Mouse (Mus musculus): ENCODE measurements at regions not wholly inside any gene's neighbourhood (a gene's known extent, or its start where the extent isn't known, plus 50 kb on each side); places are given as distances from the start of the nearest gene placed in this dataset.
"Not testable (repeated sequence)": the region's sequence is repeated elsewhere in the genome, so short reads cannot be mapped to it uniquely, and the experiment has no call there.

DNA sequence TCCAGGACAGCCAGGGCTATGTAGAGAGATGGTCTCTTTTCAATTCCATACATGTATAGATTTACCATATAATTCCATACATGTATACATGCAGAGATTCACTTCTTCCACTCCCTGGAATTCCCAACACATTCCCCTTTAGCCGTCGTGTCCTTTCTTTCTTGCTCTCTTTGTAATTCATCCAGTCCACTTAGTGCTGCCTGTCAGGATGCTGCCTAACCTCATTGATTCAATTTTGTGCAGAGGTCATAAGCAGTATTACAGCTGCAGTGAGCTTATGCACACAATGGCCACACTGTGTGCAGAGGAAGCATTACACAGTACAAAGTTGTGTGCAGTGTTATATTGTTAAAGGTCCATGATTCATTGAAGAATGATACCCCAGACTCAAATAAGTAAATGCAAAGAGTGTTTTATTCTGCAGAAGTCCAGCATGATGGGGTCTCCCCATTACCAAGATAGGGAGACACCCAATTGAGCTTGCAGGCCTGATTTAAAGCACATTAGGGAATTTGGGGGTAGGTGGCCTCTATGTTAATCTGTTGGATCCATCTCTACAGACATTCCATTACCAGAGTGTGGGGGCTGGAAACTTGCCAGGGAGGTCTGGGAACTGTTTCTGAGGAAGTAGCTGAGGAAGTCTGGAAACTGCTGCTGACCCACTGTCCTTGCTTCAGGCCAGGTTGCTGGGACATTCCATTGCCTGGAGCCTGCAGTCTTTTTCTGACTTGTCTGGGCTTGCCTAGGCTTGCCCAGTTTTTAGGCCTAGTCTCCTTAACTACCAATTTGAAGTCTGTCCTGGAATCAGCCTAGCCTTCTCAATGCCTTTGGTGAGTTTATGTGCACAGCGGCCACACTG is 72.8 kb downstream of the Fam161a start:
- DNase-seq (ENCODE audit: low read depth, low spot score): no peak

DNA sequence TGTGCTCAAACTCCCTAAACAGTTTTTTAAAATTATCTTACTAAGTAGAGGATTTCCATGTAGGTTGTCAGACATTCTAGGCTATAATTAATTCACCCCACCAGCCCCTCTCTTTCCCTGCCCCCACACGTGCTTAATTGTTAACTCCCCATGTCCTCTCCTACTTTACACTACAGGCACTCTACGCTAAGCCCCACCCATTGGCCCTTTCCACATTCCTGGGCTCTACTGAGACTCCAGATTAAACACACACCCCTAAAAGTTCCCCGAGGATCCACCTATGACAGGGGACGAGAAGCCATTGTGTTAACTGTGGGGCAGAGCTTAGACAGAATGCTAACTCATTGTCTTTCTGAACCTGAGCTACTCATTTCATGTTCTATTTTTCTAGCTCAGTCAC is 74.3 kb downstream of the Fam161a start:
- DNase-seq (ENCODE audit: low read depth, low spot score): no peak

- DNase-seq (ENCODE audit: low read depth, low spot score): not testable (repeated sequence)
These were observed 76.5 kb downstream of the Fam161a start for GRCm38 (mm10) chr11:23083811-23084210.

- no peak for DNase-seq (ENCODE audit: low read depth, low spot score)
These were observed 88.0 kb downstream of the Fam161a start for GRCm38 (mm10) chr11:23095287-23095686.

GRCm38 (mm10) chr11:23095723-23096122 is 88.4 kb downstream of the Fam161a start:
- not testable (repeated sequence) for DNase-seq (ENCODE audit: low read depth, low spot score)

DNA sequence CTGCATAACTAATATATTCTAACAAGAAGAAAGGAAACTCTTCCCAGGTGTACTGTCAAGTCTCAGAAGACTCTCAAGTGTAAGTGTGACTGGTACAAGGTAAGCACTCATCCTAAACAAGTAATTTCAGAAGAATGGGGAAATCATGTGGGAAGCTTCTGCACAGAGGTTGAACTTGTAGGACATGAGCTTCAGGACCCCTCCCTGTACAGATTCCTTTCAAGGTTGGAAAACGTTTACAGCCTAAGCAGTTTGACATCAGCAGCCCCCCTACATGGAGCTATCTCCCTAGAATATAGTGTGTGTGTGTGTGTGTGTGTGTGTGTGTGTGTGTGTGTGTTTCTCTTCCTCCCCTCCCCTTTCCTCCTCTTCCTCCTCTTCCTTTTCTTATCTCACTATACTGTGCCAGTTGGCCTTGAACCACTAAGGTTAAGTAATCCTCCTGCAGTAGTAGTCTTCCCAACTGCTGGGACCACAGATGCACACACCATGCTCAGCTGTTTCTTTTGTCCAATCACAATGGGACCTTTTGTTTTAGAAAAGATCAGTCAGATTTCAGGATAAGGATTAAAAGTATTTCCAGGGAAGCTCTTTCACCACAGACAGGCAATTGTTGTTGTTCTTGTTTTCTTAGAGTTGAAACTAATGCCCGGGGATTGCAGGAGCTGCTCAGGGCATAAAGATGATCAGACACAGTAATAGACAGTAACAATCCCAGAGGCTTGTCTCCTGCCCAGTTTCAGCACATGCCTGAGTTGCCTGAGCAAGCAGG is 89.3 kb downstream of the Fam161a start:
- no peak for DNase-seq (ENCODE audit: low read depth, low spot score)

DNA sequence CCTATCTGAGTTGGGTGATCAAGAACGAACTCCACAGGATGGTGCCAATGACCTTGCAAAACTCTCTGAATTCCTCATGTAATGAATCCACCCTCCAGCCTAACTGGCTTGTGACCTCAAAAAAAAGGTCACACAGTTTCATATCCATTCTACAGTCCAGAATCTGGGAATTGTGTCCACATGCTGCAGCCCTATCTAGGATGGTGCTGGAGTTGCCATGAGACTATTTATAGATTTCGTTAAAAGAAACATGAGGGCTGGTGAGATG is 89.8 kb downstream of the Fam161a start:
- no peak for DNase-seq (ENCODE audit: low read depth, low spot score)

DNA sequence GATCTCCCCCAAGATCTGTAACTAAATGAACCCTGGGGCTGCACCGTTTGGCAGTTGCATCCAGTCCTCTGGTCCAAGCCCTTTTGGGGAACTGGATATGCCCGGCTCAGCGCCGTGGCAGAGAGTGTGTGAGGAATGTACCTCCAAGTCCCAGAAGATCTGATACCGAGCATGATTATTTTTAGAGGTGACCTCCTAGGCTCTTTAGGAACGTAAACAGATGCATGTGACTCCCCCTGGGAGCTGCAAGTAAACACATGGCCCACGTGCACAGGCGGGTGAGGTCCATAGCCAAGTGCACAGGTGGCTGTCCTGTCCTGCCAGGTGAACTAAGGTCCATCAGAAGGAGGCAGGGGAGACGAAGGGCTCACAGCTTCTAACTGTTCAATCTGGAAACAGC is 107.3 kb downstream of the Fam161a start:
- no peak for DNase-seq (ENCODE audit: low read depth, low spot score)

DNA sequence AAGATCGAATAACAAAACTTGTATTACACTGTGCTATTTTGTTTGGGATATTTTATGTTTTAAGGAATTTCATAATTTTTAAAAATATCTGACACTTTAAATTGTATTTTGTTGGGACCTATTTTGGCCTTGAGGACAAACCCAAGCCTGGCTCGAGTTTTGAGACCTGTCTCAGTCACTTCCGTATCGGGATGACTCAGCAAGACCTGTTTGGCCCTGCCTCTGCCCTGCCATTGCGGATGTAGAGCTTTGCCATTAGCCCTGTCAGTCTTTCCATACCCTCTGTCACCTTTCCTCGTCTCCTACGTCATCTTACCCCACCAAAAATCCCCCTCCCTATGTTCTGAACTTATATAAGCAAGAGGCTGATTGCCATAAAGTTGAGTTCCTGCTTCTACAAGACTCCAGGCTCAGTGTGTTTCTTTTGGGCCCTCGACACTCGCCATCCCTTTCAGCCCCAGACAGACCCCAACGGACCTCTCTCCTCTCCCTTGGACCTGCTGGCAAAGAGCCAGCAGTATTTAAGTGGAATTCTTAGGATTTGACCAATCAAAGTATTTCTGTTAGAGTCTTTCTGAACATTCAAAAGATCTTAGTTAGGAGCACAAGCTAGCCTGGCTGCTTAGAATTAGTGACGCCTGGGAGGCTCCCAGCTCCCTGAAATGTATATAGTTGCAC is 113.3 kb downstream of the Fam161a start:
- no peak for DNase-seq (ENCODE audit: low read depth, low spot score)

GRCm38 (mm10) chr11:23124198-23124951 is 117.0 kb downstream of the Fam161a start:
- peak; percentile 84 for DNase-seq (ENCODE audit: low read depth, low spot score)

DNA sequence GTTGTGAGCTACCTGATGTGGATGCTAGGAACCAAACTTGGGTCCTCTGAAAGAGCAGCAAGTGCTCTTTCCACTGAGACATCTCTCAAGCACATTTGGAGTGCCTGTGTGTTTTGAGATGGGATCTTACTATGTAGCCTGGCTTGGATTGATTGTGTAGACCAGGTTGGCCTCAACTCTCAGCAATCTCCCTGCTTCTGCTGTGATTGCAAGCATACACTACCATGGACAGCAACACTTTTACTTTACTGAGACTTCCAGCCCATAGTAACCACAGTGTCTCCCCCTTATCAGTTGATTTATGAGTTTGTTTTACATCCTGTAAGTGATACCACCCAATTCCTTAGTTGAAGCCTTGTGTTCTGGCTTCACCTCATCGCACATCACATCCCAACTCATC is 123.8 kb downstream of the Fam161a start:
- DNase-seq (ENCODE audit: low read depth, low spot score): peak; percentile 22

GRCm38 (mm10) chr11:23131632-23132031 is 124.2 kb upstream of the Xpo1 start:
- peak; percentile 4 for DNase-seq (ENCODE audit: low read depth, low spot score)

- DNase-seq (ENCODE audit: low read depth, low spot score): peak; percentile 34
These were observed 115.3 kb upstream of the Xpo1 start for GRCm38 (mm10) chr11:23140429-23141099.

DNA sequence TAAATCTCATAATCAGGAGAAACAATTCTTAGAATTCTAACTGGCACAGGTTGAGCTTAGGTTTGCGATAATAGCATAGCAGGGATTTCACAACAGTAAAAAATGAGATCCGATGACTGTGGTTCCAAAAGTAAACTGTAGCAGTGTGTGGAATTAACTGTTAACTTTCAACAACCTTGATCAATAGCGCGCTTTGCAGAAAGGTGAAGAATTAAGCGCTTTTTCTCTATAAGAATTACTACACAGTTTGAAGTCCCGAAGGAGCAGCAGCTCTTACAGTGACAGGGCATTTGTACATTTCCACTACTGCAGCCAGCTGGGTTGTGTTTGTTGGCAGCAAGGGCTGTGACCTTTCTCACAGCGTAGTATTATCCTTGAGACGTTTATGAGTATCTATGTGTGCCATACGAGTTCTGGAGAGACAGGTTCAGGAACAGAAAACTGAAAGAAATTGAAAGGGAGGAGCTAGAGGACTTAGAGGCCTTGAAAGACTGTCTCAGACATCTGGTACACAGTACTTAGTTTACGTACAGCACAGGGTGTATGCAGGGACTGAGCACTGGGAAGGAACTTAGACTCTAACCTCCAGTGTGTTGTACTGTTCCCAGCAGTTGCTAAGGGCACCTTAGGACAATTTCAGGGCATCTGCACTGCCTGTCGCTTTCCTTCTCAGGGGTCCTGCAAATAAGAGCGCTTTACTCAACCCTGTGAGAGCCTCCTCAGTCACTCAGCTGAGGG is 114.6 kb upstream of the Xpo1 start:
- peak; percentile 6 for DNase-seq (ENCODE audit: low read depth, low spot score)

GRCm38 (mm10) chr11:23148048-23148596 is 107.7 kb upstream of the Xpo1 start:
- no peak for DNase-seq (ENCODE audit: low read depth, low spot score)

- peak; percentile 66 for DNase-seq (ENCODE audit: low read depth, low spot score)
These were observed 106.1 kb upstream of the Xpo1 start for GRCm38 (mm10) chr11:23149556-23150244.

GRCm38 (mm10) chr11:23154851-23155250 is 101.0 kb upstream of the Xpo1 start:
- no peak for DNase-seq (ENCODE audit: low read depth, low spot score)

DNA sequence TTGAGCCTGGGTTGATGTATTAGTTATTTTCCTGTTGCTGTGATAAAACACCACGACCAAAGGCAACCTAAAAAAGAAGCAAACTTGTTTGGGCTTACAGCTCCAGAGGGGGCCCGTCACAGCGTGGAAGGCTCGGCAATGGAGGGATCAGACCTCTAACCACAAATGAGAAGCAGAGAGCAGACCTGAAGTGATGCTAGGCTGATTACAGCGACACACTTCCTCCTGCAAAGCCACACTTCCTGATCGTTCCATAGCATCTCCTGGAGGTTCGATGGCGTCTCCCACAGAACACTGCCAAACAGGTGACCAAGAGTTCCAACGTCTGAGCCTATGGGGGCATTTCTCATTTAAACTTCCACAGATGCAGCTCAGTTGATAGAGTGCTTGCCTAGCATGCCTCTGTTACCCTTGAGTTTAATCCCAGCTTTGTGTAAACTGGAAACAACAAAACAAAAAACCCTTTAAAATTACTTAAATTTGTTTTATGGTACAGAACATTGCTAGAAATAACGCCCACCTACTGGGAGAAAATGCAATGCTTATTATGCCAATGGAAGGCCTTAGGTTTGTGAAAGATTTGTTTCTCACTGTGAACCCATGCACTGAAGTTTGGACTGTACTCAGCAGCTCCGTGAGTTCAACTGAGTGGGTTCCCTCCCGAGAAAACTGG is 87.2 kb upstream of the Xpo1 start:
- DNase-seq (ENCODE audit: low read depth, low spot score): no peak
